Mouse (Mus musculus): ENCODE measurements around the gene Bbof1.

DNA sequence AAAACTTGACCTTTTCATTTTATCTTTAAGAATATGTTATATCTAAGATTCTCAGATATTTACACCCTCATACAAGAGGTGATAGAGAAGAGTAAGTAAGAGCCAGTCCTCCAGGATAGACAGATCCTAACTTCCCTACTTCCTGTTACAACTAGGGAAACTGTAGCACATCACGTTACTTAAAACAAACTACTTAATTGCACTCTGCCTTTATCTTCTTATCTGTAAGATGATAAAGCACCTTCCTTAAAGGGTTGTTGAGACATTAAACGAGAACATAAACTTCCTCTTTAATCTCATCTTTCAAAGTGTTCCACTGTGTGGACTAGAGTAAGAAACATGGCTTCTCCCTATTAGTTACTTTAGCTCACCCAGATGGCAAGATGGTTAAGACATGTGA lies 29.8 kb downstream of the Bbof1 start:
- TF ChIP-seq POLR2A (IDR thresholded peaks at IDR 0.05; ENCODE audit: borderline replicate concordance, control insufficient read depth, low read depth, low read length) (no peak), CTCF (IDR thresholded peaks at IDR 0.05; ENCODE audit: control insufficient read depth, insufficient read depth, low read length) (no peak)
